Mouse (Mus musculus): ENCODE results near the gene Vsx2.
A peak's percentile ranks its signal among the peaks of the same experiment; 100 is the strongest.

DNA sequence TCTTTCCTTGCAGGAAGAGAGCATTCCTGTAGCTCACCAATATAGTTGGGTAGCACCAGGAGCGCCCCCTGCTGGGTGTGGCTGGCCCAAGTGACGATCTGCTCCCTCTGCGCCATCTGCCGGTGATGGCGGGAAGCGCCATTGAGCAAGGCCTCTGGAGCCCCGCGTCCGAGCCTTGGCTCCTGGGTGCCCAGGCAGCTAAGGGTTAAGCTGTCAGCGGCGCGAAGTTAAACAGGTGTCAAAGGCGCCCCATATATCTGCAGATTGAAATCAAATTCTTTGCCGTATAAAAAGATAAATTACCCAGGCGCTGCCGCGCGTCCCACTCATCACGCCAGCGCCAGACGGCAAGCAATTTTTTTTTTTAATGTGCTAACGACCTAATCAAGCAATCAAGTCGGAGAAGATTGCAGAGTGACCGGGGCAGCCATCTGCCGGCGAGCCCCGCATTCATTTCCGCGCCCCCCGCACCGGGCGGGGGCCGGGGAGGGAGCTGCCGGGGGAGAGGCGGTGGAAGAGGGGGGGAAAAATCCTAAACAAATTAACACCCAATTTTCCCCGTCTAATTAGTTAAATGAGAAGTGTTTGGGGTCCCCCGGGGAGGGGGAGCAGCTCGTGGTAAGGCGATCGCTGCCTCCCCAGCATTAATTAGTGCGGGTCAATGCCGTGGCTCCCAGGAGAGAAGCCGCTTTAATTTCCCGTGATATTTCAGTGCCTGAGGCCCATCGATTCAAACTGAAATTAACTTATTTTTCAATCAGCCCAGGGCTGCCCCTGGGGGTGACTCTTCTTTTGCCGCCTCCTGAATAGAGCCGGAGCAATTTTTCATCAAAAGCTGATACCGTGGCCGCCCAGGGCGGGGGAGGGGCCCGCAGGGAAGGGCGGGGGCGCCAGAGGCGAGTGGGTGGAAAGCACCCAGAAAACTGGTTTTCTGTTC, 20.5 kb downstream of the Vsx2 start:
- peak; percentile 99 for TF ChIP-seq CTCF (IDR thresholded peaks at IDR 0.05; ENCODE audit: borderline replicate concordance, insufficient read depth, low read depth, low read length)
- no peak for TF ChIP-seq POLR2A (IDR thresholded peaks at IDR 0.05; ENCODE audit: borderline replicate concordance, insufficient read depth, low read length)

Data from cerebellum, adult 2 months (tissue).